Mouse (Mus musculus): ENCODE data around the gene Zc2hc1b. TPM values are rescaled to one million over a fixed set of nuclear protein-coding genes. Genes with fewer than 3 reads are reported as not detected.

Zc2hc1b gene
- total RNA-seq (2014; rRNA removed), result not detected in 2 replicates
- polyA plus RNA-seq (2015; fragmentation: Nextera tagmentation; extraction: Ambion mirVana), result not detected in 2 replicates

DNA sequence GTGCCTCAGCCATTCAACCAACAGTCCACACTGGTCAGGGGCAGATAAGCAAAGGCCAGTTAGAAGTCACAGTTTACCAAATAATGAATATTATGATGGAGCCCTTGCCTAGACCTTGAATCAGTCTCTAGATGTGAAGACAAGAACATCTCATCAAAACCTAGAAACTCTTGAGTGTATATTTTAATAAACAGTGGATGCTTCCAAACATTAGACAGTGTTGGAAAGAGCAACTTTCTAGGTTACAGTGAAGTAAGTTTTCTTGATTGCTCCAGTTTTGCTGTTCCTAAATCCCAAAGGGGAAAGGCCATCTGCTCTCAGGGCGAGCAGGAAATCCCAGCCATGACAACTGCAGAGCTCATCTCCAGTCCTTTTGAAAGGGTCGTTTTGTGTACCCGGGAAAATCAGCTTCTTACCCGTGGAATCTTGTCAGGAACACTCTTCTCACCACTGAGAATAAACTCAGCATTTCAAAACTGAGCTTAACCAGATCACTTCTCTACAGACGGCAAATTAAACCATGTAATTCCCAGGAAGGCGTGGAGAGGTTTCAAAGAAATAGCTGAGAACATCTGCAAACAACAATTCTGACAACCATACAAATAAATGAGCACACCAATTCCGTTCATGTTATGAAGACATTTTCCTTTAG, at the start of gene Zc2hc1b:
Gene Zc2hc1b (minus strand): TSS at position 51 of the 652 bp plus-strand sequence.
- Histone ChIP-seq H3K4me1 (ENCODE audit: insufficient read depth, low read length) (no peaks in the 10 kb centered on the region), H3K4me2 (ENCODE audit: low read depth, low read length) (no peak within 1 kb of the TSS), H3K9me3 (ENCODE audit: low read length) (no peaks in the 10 kb centered on the region), H3K27me3 (ENCODE audit: insufficient read depth, low read length) (no peaks in the 10 kb centered on the region), H3K27ac (no peak within 1 kb of the TSS), H3K36me3 (ENCODE audit: insufficient read depth, low read length) (peaks cover 40% of the 10 kb centered on the region), H3K9ac (replicated peaks; ENCODE audit: low read length) (no peak within 1 kb of the TSS), H3K4me3 (ENCODE audit: low read length) (no peak within 1 kb of the TSS)
- DNase-seq (ENCODE audit: low spot score) (no peak), ATAC-seq (no peak)
- no peak for TF ChIP-seq CTCF (IDR thresholded peaks at IDR 0.05; ENCODE audit: low read depth)
- WGBS, result 54% methylated on average over 7 of the region's 7 CpGs

DNA sequence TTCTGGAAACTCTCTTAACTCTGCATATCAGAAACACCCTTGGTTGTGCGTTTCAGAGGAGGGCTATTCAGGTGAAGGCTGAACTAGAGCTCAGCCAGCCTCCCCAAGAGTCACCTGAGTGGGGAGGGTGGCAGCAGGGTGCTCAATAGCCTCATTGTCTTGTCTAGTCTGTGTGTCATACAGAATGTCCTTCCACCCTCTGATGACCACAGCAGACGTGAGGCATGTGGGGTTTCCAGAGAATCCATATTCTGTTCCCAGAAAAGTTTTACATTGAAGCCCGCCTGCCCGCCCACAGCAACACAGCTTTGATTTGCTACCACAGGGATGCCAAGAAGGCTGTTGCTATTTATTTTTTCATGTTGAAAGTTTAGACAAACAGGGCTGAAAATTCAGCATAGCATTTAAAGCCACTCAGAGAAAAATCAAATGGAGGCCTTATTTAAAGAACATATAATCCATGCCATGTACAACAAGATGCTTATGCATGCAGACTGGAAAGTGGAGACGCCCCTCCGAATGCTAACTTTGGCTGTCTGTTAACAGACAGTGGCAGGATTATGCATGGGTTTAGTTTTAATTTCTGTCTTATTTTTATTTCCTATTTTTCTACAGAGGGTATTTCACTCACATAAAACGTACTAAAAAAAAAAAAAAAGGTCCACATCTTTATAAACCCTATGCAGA, 47.7 kb upstream of the Zc2hc1b start:
- no peak for DNase-seq (ENCODE audit: low spot score)
- H3K9ac ChIP-seq (replicated peaks; ENCODE audit: low read length), result no peak overlapping the region
- H3K9me3 ChIP-seq (ENCODE audit: low read length), result no peaks in the 10 kb centered on the region
- no peaks in the 10 kb centered on the region for H3K4me1 ChIP-seq (ENCODE audit: insufficient read depth, low read length)
- no peak for ATAC-seq
- no peak overlapping the region for H3K27ac ChIP-seq
- TF ChIP-seq CTCF (IDR thresholded peaks at IDR 0.05; ENCODE audit: low read depth), result no peak
- no peak overlapping the region for H3K4me2 ChIP-seq (ENCODE audit: low read depth, low read length)
- 88% methylated on average over 7 of the region's 7 CpGs for WGBS
- H3K27me3 ChIP-seq (ENCODE audit: insufficient read depth, low read length), result no peaks in the 10 kb centered on the region
- no peaks in the 10 kb centered on the region for H3K36me3 ChIP-seq (ENCODE audit: insufficient read depth, low read length)
- H3K4me3 ChIP-seq (ENCODE audit: low read length), result no peak overlapping the region

- H3K9me3 ChIP-seq (ENCODE audit: low read length), result no peaks in the 10 kb centered on the region
- H3K4me1 ChIP-seq (ENCODE audit: insufficient read depth, low read length), result no peaks in the 10 kb centered on the region
- H3K4me3 ChIP-seq (ENCODE audit: low read length), result no peak overlapping the region
- H3K36me3 ChIP-seq (ENCODE audit: insufficient read depth, low read length), result no peaks in the 10 kb centered on the region
- no peak overlapping the region for H3K27ac ChIP-seq
- ATAC-seq (no peak), DNase-seq (ENCODE audit: low spot score) (no peak)
- TF ChIP-seq CTCF (IDR thresholded peaks at IDR 0.05; ENCODE audit: low read depth), result no peak
- no peaks in the 10 kb centered on the region for H3K27me3 ChIP-seq (ENCODE audit: insufficient read depth, low read length)
- no peak overlapping the region for H3K4me2 ChIP-seq (ENCODE audit: low read depth, low read length)
- no peak overlapping the region for H3K9ac ChIP-seq (replicated peaks; ENCODE audit: low read length)
- 89% methylated on average over 3 of the region's 3 CpGs for WGBS
Observed at GRCm38 (mm10) chr10:13222135-13222534, 44.3 kb upstream of the Zc2hc1b start.

DNA sequence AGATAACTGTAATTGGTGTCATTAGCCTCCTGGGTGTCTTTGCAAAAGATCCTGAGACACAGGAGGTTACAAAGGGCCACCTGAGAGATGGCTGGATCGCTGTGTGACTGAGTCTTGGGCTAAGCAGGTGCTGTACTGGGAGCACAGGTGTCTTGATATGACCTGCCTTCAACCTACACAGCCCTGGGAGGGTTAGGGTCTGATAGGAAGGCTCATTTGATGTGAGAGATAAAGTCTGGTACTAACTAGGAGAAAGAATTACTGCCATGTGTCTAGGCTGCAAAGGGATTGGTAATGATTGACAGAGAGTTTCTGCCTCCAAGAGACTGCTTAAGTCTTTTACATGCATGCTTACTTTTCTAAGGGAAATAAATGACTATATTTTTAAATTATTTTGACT, 42.2 kb upstream of the Zc2hc1b start:
- no peak overlapping the region for H3K9ac ChIP-seq (replicated peaks; ENCODE audit: low read length)
- DNase-seq (ENCODE audit: low spot score), result no peak
- no peaks in the 10 kb centered on the region for H3K9me3 ChIP-seq (ENCODE audit: low read length)
- H3K27ac ChIP-seq, result no peak overlapping the region
- TF ChIP-seq CTCF (IDR thresholded peaks at IDR 0.05; ENCODE audit: low read depth), result no peak
- no peak overlapping the region for H3K4me3 ChIP-seq (ENCODE audit: low read length)
- H3K36me3 ChIP-seq (ENCODE audit: insufficient read depth, low read length), result no peaks in the 10 kb centered on the region
- WGBS, result 71% methylated on average over 1 of the region's 1 CpGs
- no peak for ATAC-seq
- no peaks in the 10 kb centered on the region for H3K4me1 ChIP-seq (ENCODE audit: insufficient read depth, low read length)
- H3K27me3 ChIP-seq (ENCODE audit: insufficient read depth, low read length), result no peaks in the 10 kb centered on the region
- no peak overlapping the region for H3K4me2 ChIP-seq (ENCODE audit: low read depth, low read length)

GRCm38 (mm10) chr10:13213956-13214355, 36.1 kb upstream of the Zc2hc1b start:
- TF ChIP-seq CTCF (IDR thresholded peaks at IDR 0.05; ENCODE audit: low read depth), result no peak
- no peak overlapping the region for H3K4me2 ChIP-seq (ENCODE audit: low read depth, low read length)
- H3K4me1 ChIP-seq (ENCODE audit: insufficient read depth, low read length), result no peaks in the 10 kb centered on the region
- no peak overlapping the region for H3K27ac ChIP-seq
- no peaks in the 10 kb centered on the region for H3K27me3 ChIP-seq (ENCODE audit: insufficient read depth, low read length)
- H3K36me3 ChIP-seq (ENCODE audit: insufficient read depth, low read length), result no peaks in the 10 kb centered on the region
- H3K9ac ChIP-seq (replicated peaks; ENCODE audit: low read length), result no peak overlapping the region
- no peak for ATAC-seq
- H3K4me3 ChIP-seq (ENCODE audit: low read length), result no peak overlapping the region
- 79% methylated on average over 12 of the region's 12 CpGs for WGBS
- DNase-seq (ENCODE audit: low spot score), result no peak
- H3K9me3 ChIP-seq (ENCODE audit: low read length), result no peaks in the 10 kb centered on the region

DNA sequence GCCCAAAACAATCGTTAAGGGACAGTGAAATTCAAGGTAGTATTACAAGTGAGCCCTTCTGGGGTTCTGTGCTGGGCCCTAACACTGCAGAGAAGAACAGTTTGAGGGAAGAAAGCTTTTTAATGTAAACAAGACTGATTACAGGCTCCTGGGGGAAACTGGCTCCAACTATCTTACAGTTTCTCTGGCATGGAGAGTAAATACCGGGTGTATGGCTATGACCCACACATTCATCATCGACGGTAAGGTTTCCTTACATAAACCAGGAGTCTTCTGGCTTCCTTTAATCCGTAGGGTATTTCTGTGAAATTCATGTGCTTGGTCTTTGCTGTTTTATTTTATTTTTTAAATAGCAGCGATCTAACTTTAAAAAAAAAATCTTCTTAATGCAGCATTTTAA, 35.0 kb upstream of the Zc2hc1b start:
- no peaks in the 10 kb centered on the region for H3K4me1 ChIP-seq (ENCODE audit: insufficient read depth, low read length)
- TF ChIP-seq CTCF (IDR thresholded peaks at IDR 0.05; ENCODE audit: low read depth), result no peak
- H3K4me2 ChIP-seq (ENCODE audit: low read depth, low read length), result no peak overlapping the region
- H3K36me3 ChIP-seq (ENCODE audit: insufficient read depth, low read length), result no peaks in the 10 kb centered on the region
- 82% methylated on average over 6 of the region's 6 CpGs for WGBS
- no peak overlapping the region for H3K27ac ChIP-seq
- H3K9me3 ChIP-seq (ENCODE audit: low read length), result no peaks in the 10 kb centered on the region
- H3K4me3 ChIP-seq (ENCODE audit: low read length), result no peak overlapping the region
- DNase-seq (ENCODE audit: low spot score), result no peak
- H3K27me3 ChIP-seq (ENCODE audit: insufficient read depth, low read length), result no peaks in the 10 kb centered on the region
- ATAC-seq, result no peak
- H3K9ac ChIP-seq (replicated peaks; ENCODE audit: low read length), result no peak overlapping the region

GRCm38 (mm10) chr10:13212326-13212725, 34.5 kb upstream of the Zc2hc1b start:
- TF ChIP-seq CTCF (IDR thresholded peaks at IDR 0.05; ENCODE audit: low read depth), result no peak

More at GRCm38 (mm10) chr10:13212326-13212725, 34.5 kb upstream of the Zc2hc1b start:
- no peak for ATAC-seq
- Histone ChIP-seq H3K4me2 (ENCODE audit: low read depth, low read length) (no peak overlapping the region), H3K27me3 (ENCODE audit: insufficient read depth, low read length) (no peaks in the 10 kb centered on the region), H3K4me3 (ENCODE audit: low read length) (no peak overlapping the region), H3K27ac (no peak overlapping the region), H3K9me3 (ENCODE audit: low read length) (no peaks in the 10 kb centered on the region), H3K4me1 (ENCODE audit: insufficient read depth, low read length) (no peaks in the 10 kb centered on the region), H3K36me3 (ENCODE audit: insufficient read depth, low read length) (no peaks in the 10 kb centered on the region), H3K9ac (replicated peaks; ENCODE audit: low read length) (no peak overlapping the region)
- 84% methylated on average over 9 of the region's 9 CpGs for WGBS
- no peak for DNase-seq (ENCODE audit: low spot score)

Data from hindbrain, postnatal 0 days (tissue).